Mouse (Mus musculus): ENCODE measurements around the gene Clcn3. TPM values are rescaled to one million over a fixed set of nuclear protein-coding genes. Genes with fewer than 3 reads are reported as not detected.
A peak's percentile ranks its signal among the peaks of the same experiment; 100 is the strongest.

Gene Clcn3
- polyA plus RNA-seq, 1 experiment = 77.9 TPM

- H3K4me3 ChIP-seq (ENCODE audit: low read depth, low read length) = peak overlapping the region; percentile 61
- no peaks in the 10 kb centered on the region for H3K36me3 ChIP-seq (ENCODE audit: control insufficient read depth, insufficient read depth, low read length, poor library complexity, severe bottlenecking)
- H3K27me3 ChIP-seq (ENCODE audit: control insufficient read depth, insufficient read depth, low read length, poor library complexity, severe bottlenecking) = no peaks in the 10 kb centered on the region
- no peak for TF ChIP-seq POLR2A (IDR thresholded peaks at IDR 0.05; ENCODE audit: insufficient read depth, low read length)
- TF ChIP-seq EP300 (IDR thresholded peaks at IDR 0.05; ENCODE audit: insufficient read depth, low read depth, low read length) = no peak
- TF ChIP-seq CTCF (IDR thresholded peaks at IDR 0.05; ENCODE audit: low read depth, low read length) = peak; percentile 43
- peak overlapping the region; percentile 43 for H3K27ac ChIP-seq (ENCODE audit: insufficient read depth, low read length)
- H3K4me1 ChIP-seq (ENCODE audit: control insufficient read depth, insufficient read depth, low read length) = no peaks in the 10 kb centered on the region
- no peaks in the 10 kb centered on the region for H3K9me3 ChIP-seq (replicated peaks; ENCODE audit: control insufficient read depth, insufficient read depth, low read length, poor library complexity, severe bottlenecking)
- H3K9ac ChIP-seq (ENCODE audit: low read depth, poor library complexity, severe bottlenecking) = peak overlapping the region; percentile 53
Measured at GRCm38 (mm10) chr8:60983688-60984079, 584 bp upstream of the Clcn3 start.

- H3K27me3 ChIP-seq (ENCODE audit: control insufficient read depth, insufficient read depth, low read length, poor library complexity, severe bottlenecking) = no peaks in the 10 kb centered on the region
- no peak overlapping the region for H3K4me3 ChIP-seq (ENCODE audit: low read depth, low read length)
- H3K9ac ChIP-seq (ENCODE audit: low read depth, poor library complexity, severe bottlenecking) = 0 out of 2 replicates have a peak overlapping the region, but pooled peaks have one; percentile 83
- H3K36me3 ChIP-seq (ENCODE audit: control insufficient read depth, insufficient read depth, low read length, poor library complexity, severe bottlenecking) = no peaks in the 10 kb centered on the region
- no peaks in the 10 kb centered on the region for H3K9me3 ChIP-seq (replicated peaks; ENCODE audit: control insufficient read depth, insufficient read depth, low read length, poor library complexity, severe bottlenecking)
- TF ChIP-seq EP300 (IDR thresholded peaks at IDR 0.05; ENCODE audit: insufficient read depth, low read depth, low read length) (no peak), POLR2A (IDR thresholded peaks at IDR 0.05; ENCODE audit: insufficient read depth, low read length) (no peak), CTCF (IDR thresholded peaks at IDR 0.05; ENCODE audit: low read depth, low read length) (no peak)
- no peak overlapping the region for H3K27ac ChIP-seq (ENCODE audit: insufficient read depth, low read length)
- no peaks in the 10 kb centered on the region for H3K4me1 ChIP-seq (ENCODE audit: control insufficient read depth, insufficient read depth, low read length)
Measured at GRCm38 (mm10) chr8:60981388-60981787, 1.7 kb downstream of the Clcn3 start.

GRCm38 (mm10) chr8:60978496-60978895 is 4.6 kb downstream of the Clcn3 start:
- TF ChIP-seq EP300 (IDR thresholded peaks at IDR 0.05; ENCODE audit: insufficient read depth, low read depth, low read length) (no peak), POLR2A (IDR thresholded peaks at IDR 0.05; ENCODE audit: insufficient read depth, low read length) (no peak), CTCF (IDR thresholded peaks at IDR 0.05; ENCODE audit: low read depth, low read length) (no peak)
- H3K36me3 ChIP-seq (ENCODE audit: control insufficient read depth, insufficient read depth, low read length, poor library complexity, severe bottlenecking) = no peaks in the 10 kb centered on the region; the same call in 1 of the 2 replicates
- H3K27me3 ChIP-seq (ENCODE audit: control insufficient read depth, insufficient read depth, low read length, poor library complexity, severe bottlenecking) = no peaks in the 10 kb centered on the region
- H3K9ac ChIP-seq (ENCODE audit: low read depth, poor library complexity, severe bottlenecking) = no peak overlapping the region
- H3K4me3 ChIP-seq (ENCODE audit: low read depth, low read length) = no peak overlapping the region
- no peaks in the 10 kb centered on the region for H3K9me3 ChIP-seq (replicated peaks; ENCODE audit: control insufficient read depth, insufficient read depth, low read length, poor library complexity, severe bottlenecking)
- no peaks in the 10 kb centered on the region for H3K4me1 ChIP-seq (ENCODE audit: control insufficient read depth, insufficient read depth, low read length)
- no peak overlapping the region for H3K27ac ChIP-seq (ENCODE audit: insufficient read depth, low read length)

- H3K27me3 ChIP-seq (ENCODE audit: control insufficient read depth, insufficient read depth, low read length, poor library complexity, severe bottlenecking) = no peaks in the 10 kb centered on the region
- no peaks in the 10 kb centered on the region; the same call in 1 of the 2 replicates for H3K36me3 ChIP-seq (ENCODE audit: control insufficient read depth, insufficient read depth, low read length, poor library complexity, severe bottlenecking)
- H3K4me3 ChIP-seq (ENCODE audit: low read depth, low read length) = no peak overlapping the region
- no peak overlapping the region for H3K27ac ChIP-seq (ENCODE audit: insufficient read depth, low read length)
- no peaks in the 10 kb centered on the region for H3K4me1 ChIP-seq (ENCODE audit: control insufficient read depth, insufficient read depth, low read length)
- no peaks in the 10 kb centered on the region for H3K9me3 ChIP-seq (replicated peaks; ENCODE audit: control insufficient read depth, insufficient read depth, low read length, poor library complexity, severe bottlenecking)
- H3K9ac ChIP-seq (ENCODE audit: low read depth, poor library complexity, severe bottlenecking) = no peak overlapping the region
- no peak for TF ChIP-seq CTCF (IDR thresholded peaks at IDR 0.05; ENCODE audit: low read depth, low read length)
- no peak for TF ChIP-seq POLR2A (IDR thresholded peaks at IDR 0.05; ENCODE audit: insufficient read depth, low read length)
- TF ChIP-seq EP300 (IDR thresholded peaks at IDR 0.05; ENCODE audit: insufficient read depth, low read depth, low read length) = no peak
Measured at GRCm38 (mm10) chr8:60976818-60977217, 6.3 kb downstream of the Clcn3 start.

- Histone ChIP-seq H3K36me3 (ENCODE audit: control insufficient read depth, insufficient read depth, low read length, poor library complexity, severe bottlenecking) (no peaks in the 10 kb centered on the region; the same call in 1 of the 2 replicates), H3K9me3 (replicated peaks; ENCODE audit: control insufficient read depth, insufficient read depth, low read length, poor library complexity, severe bottlenecking) (no peaks in the 10 kb centered on the region), H3K4me1 (ENCODE audit: control insufficient read depth, insufficient read depth, low read length) (no peaks in the 10 kb centered on the region), H3K9ac (ENCODE audit: low read depth, poor library complexity, severe bottlenecking) (no peak overlapping the region), H3K27ac (ENCODE audit: insufficient read depth, low read length) (no peak overlapping the region), H3K27me3 (ENCODE audit: control insufficient read depth, insufficient read depth, low read length, poor library complexity, severe bottlenecking) (no peaks in the 10 kb centered on the region), H3K4me3 (ENCODE audit: low read depth, low read length) (no peak overlapping the region)
- TF ChIP-seq EP300 (IDR thresholded peaks at IDR 0.05; ENCODE audit: insufficient read depth, low read depth, low read length) (no peak), CTCF (IDR thresholded peaks at IDR 0.05; ENCODE audit: low read depth, low read length) (no peak), POLR2A (IDR thresholded peaks at IDR 0.05; ENCODE audit: insufficient read depth, low read length) (no peak)
Measured at GRCm38 (mm10) chr8:60974837-60975236, 8.3 kb downstream of the Clcn3 start.

GRCm38 (mm10) chr8:60973448-60973847 is 9.7 kb downstream of the Clcn3 start:
- no peak for TF ChIP-seq CTCF (IDR thresholded peaks at IDR 0.05; ENCODE audit: low read depth, low read length)
- TF ChIP-seq EP300 (IDR thresholded peaks at IDR 0.05; ENCODE audit: insufficient read depth, low read depth, low read length) = no peak
- no peak for TF ChIP-seq POLR2A (IDR thresholded peaks at IDR 0.05; ENCODE audit: insufficient read depth, low read length)
- no peak overlapping the region for H3K4me3 ChIP-seq (ENCODE audit: low read depth, low read length)
- H3K4me1 ChIP-seq (ENCODE audit: control insufficient read depth, insufficient read depth, low read length) = peaks cover 2% of the 10 kb centered on the region
- H3K27me3 ChIP-seq (ENCODE audit: control insufficient read depth, insufficient read depth, low read length, poor library complexity, severe bottlenecking) = no peaks in the 10 kb centered on the region
- no peak overlapping the region for H3K27ac ChIP-seq (ENCODE audit: insufficient read depth, low read length)
- H3K9me3 ChIP-seq (replicated peaks; ENCODE audit: control insufficient read depth, insufficient read depth, low read length, poor library complexity, severe bottlenecking) = no peaks in the 10 kb centered on the region
- no peak overlapping the region for H3K9ac ChIP-seq (ENCODE audit: low read depth, poor library complexity, severe bottlenecking)
- H3K36me3 ChIP-seq (ENCODE audit: control insufficient read depth, insufficient read depth, low read length, poor library complexity, severe bottlenecking) = no peaks in the 10 kb centered on the region; the same call in 1 of the 2 replicates
